Mouse (Mus musculus) Patski (cell line): ENCODE results near the gene Sh3bp5l. TPM values are rescaled to one million over a fixed set of nuclear protein-coding genes. Genes with fewer than 3 reads are reported as not detected.

Source experiments
- ATAC-seq: fragments of 100-300 bp; one replicate; pipeline ENCODE4 v1.8.0; 2021
- CTCF ChIA-PET: fragments of 350-600 bp; sonication (Branson Sonifier 250); formaldehyde crosslinking; loops from one replicate; lab custom pipeline; 2022; ENCODE audit warnings: inconsistent platforms; lab: Charles Lee
- POLR2A ChIA-PET: fragments of 350-600 bp; sonication (Branson Sonifier 250); formaldehyde crosslinking; loops from one replicate; lab custom pipeline; 2022; ENCODE audit warnings: antibody characterized with exemption, inconsistent platforms; lab: Charles Lee
- DNase-seq: peaks from one replicate; pipeline ENCODE4 v3.0.0-alpha.2; 2011; ENCODE audit warnings: low read depth, low spot score
- H3K27me3 ChIP-seq: fragments of 371-371 bp; one replicate; pipeline ENCODE4 v1.5.1; 2021
- CTCF ChIP-seq: fragments of 100-300 bp; IDR thresholded peaks from one replicate; pipeline ENCODE4 v1.5.1; 2021
- in situ Hi-C: fragments of 300-500 bp; cut with MboI; formaldehyde crosslinking; loops from 3 replicates; pipeline ENCODE4 v1.11.1; 2018; ENCODE audit warnings: low pct_unique_long_range_greater_than_20kb, mixed read lengths
- polyA plus RNA-seq: library from polyadenylated mRNA; unstranded; gene quantifications from one replicate; pipeline ENCODE4 v1.2.3, GENCODE M21; 2021

Sh3bp5l gene
- polyA plus RNA-seq, 1 experiment from 2014 or later, result 55.4 TPM

DNA sequence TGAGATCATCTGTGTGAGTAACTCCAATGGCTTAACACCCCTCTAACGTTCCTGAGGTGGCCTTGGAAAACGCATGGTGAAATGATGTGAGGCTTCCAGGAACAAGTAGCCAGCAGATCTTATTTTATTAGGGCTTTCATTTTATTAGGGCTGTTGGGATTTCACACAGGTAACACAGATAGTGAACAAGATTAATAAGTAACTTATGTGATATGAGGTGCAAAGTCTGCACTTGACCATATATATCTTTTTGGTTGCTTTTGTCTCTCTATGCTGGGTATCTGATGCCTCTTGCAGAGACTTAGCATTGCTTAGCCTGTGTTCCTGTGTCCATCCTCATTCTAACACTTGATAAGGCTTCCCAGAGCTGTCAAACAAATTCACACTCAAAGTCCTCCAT is 46.7 kb downstream of the Sh3bp5l start:
- DNase-seq, result no peak
- ChIA-PET CTCF (no interaction called here), POLR2A (no interaction called here)
- in situ Hi-C loops, result no loop called here
- no peaks in the 10 kb centered on the region for H3K27me3 ChIP-seq
- no peak for TF ChIP-seq CTCF
- ATAC-seq, result no peak

DNA sequence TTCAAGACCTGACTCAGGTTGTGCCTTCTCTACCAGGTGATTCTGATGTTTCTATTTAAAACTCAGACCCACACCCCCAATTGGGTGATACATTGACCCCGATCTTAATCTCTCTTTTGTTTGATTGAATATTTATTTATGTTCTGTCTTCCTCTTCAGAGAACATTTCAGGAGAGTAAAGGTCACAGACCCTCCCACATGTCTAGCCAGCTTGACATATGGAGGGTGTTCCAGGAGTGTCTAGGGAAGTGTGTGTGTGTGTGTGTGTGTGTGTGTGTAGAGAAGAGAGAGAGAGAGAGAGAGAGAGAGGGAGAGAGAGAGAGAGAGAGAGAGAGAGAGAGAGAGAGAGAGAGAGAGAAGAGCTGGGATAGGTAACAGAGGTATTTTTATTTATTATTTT is 47.2 kb downstream of the Sh3bp5l start:
- no peaks in the 10 kb centered on the region for H3K27me3 ChIP-seq
- no peak for ATAC-seq
- no peak for TF ChIP-seq CTCF
- DNase-seq, result no peak
- in situ Hi-C loops, result no loop called here
- ChIA-PET POLR2A (interaction anchor here (0.6 kb wide), 1 partner anchor 117 kb away, joined by 3 read pairs; no protein-coding TSS in a partner anchor), CTCF (no interaction called here)

DNA sequence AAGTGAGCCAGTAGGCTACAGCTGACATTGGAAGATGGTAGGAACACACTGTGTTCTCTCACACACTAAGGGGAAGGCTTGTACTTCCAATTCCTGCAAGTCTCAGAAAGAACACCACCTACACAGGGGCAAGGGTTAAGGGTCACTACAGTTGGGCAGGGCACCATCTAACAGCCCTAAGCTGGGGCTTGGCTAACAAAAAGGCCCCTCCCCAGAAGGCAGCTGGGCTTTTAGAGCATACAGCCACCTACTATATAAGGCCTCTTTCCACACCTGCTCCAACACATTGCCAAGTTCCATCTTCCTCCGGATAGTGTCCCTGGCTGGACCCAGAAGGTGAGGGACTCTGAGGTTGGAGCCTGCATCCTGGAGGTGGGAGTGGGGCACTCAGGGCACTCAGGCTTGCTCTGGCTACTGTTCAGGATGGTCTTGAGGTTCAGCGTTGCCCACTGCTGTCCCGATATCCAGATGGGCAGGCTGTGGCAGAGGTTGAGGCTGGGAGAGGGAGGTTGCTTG is 48.3 kb downstream of the Sh3bp5l start, which contains the start of gene Lypd8:
Gene Lypd8 (plus strand): TSS at position 281 of the 516 bp plus-strand sequence.
- ATAC-seq (no peak), DNase-seq (no peak)
- ChIA-PET POLR2A (no interaction called here), CTCF (no interaction called here)
- in situ Hi-C loops, result no loop called here
- H3K27me3 ChIP-seq, result no peaks in the 10 kb centered on the region
- no peak for TF ChIP-seq CTCF

DNA sequence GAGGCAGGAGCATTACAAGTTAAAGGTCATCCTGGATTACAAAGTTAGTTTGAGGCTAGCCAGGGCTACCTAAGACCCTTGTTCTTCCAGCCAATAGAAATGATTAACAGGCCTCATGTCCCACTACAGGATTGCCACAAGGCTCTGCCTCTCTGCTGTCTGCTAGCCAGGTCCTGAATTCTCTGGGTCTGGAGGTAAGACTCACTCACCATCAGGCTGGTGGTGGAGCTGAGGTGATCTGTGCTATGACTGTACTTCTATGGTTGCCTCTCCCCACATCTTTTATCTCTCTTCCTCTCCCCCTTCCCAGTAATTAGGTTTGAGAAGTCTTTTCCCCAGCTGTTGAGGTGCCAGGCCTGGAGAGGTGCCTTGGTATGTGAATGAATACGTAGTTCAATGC is 49.0 kb downstream of the Sh3bp5l start:
- DNase-seq (no peak), ATAC-seq (no peak)
- in situ Hi-C loops, result no loop called here
- no peak for TF ChIP-seq CTCF
- ChIA-PET POLR2A (no interaction called here), CTCF (no interaction called here)
- no peaks in the 10 kb centered on the region for H3K27me3 ChIP-seq

DNA sequence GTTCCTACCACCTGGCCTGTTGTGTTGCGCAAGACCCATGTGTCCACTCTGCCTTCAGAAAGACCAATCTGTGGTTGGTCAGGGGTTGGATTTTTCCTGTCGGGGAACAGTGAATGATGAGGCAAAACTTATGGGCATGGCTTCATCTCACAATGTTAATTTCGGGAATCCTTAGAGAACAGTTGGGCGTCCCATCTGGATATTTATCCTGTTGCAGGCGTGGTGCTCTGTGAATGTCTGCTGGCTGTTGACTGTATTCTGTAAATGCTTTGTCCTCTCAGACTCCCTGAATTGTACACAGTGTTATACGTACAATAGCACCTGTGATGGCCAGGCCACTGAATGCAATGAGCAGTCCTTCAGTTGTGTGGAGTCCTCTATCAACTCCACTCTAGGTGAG is 51.9 kb downstream of the Sh3bp5l start:
- no peak for DNase-seq

More for the DNA sequence above, 51.9 kb downstream of the Sh3bp5l start:
- H3K27me3 ChIP-seq, result no peaks in the 10 kb centered on the region
- no peak for TF ChIP-seq CTCF
- ATAC-seq, result no peak
- in situ Hi-C loops, result no loop called here
- POLR2A ChIA-PET, result no interaction called here
- CTCF ChIA-PET, result no interaction called here

Other genes starting within 250 kb of the Sh3bp5l start
- not detected for gene Gm12248, start 237.6 kb upstream of the Sh3bp5l start, polyA plus RNA-seq
- gene Cnot8, start 226.6 kb upstream of the Sh3bp5l start, polyA plus RNA-seq, result 61.6 TPM
- 23.7 TPM for gene Gemin5, start 162.2 kb upstream of the Sh3bp5l start, polyA plus RNA-seq
- gene Mrpl22, start 159.1 kb upstream of the Sh3bp5l start, polyA plus RNA-seq, result 56.1 TPM
- gene Igtp, start 131.2 kb upstream of the Sh3bp5l start, polyA plus RNA-seq, result 16.1 TPM
- gene Irgm2, start 131.1 kb upstream of the Sh3bp5l start, polyA plus RNA-seq, result 8.3 TPM
- gene 4930438A08Rik, start 55.9 kb upstream of the Sh3bp5l start, polyA plus RNA-seq, result not detected
- 25.0 TPM for gene Zfp692, start 23.7 kb upstream of the Sh3bp5l start, polyA plus RNA-seq
- 23.1 TPM for gene Zfp672, start 385 bp upstream of the Sh3bp5l start, polyA plus RNA-seq
- gene Lypd8, start 48.3 kb downstream of the Sh3bp5l start, polyA plus RNA-seq, result not detected
- gene 1810065E05Rik, start 90.4 kb downstream of the Sh3bp5l start, polyA plus RNA-seq, result 13.8 TPM
- gene Gm12253, start 101.8 kb downstream of the Sh3bp5l start, polyA plus RNA-seq, result 0.04 TPM
- gene Lypd9, start 122.2 kb downstream of the Sh3bp5l start, polyA plus RNA-seq, result not detected
- 0.05 TPM for gene Olfr30, start 131.5 kb downstream of the Sh3bp5l start, polyA plus RNA-seq
- 0.03 TPM for gene Olfr332, start 161.8 kb downstream of the Sh3bp5l start, polyA plus RNA-seq
- gene Olfr331, start 171.8 kb downstream of the Sh3bp5l start, polyA plus RNA-seq, result not detected
- not detected for gene Olfr330, start 204.1 kb downstream of the Sh3bp5l start, polyA plus RNA-seq
- not detected for gene Olfr329-ps, start 215.7 kb downstream of the Sh3bp5l start, polyA plus RNA-seq
- not detected for gene Olfr328, start 224.9 kb downstream of the Sh3bp5l start, polyA plus RNA-seq
- not detected for gene Olfr224, start 239.8 kb downstream of the Sh3bp5l start, polyA plus RNA-seq
- gene Olfr325, start 247.0 kb downstream of the Sh3bp5l start, polyA plus RNA-seq, result not detected